Mouse (Mus musculus) retina, postnatal 7 days (tissue): ENCODE measurements around the gene Arf4.
"Not testable (repeated sequence)": the region's sequence is repeated elsewhere in the genome, so short reads cannot be mapped to it uniquely, and the experiment has no call there.

ENCODE experiments used
- DNase-seq: peaks from one replicate; pipeline ENCODE4 v3.0.0-alpha.2; 2012; ENCODE audit warnings: low read depth, low spot score

Gene Arf4

GRCm38 (mm10) chr14:26662488-26662887, 24.6 kb downstream of the Arf4 start:
- no peak for DNase-seq

- DNase-seq = no peak
Measured at GRCm38 (mm10) chr14:26663851-26664250, 26.0 kb downstream of the Arf4 start.

- DNase-seq = no peak
Measured at GRCm38 (mm10) chr14:26667991-26668370, 30.1 kb downstream of the Arf4 start.

- DNase-seq = no peak
Measured at GRCm38 (mm10) chr14:26668371-26669291, 30.8 kb downstream of the Arf4 start.

GRCm38 (mm10) chr14:26669292-26670073, 31.6 kb downstream of the Arf4 start, which contains the start of gene Pde12:
Gene Pde12 (minus strand): TSS chr14:26669883.
- DNase-seq = peak; percentile 92

GRCm38 (mm10) chr14:26670964-26671363, 33.1 kb downstream of the Arf4 start:
- no peak for DNase-seq

GRCm38 (mm10) chr14:26671870-26672615, 34.2 kb downstream of the Arf4 start:
- not testable (repeated sequence) for DNase-seq

GRCm38 (mm10) chr14:26674476-26675169, 36.7 kb downstream of the Arf4 start:
- DNase-seq = not testable (repeated sequence)

GRCm38 (mm10) chr14:26675371-26675770, 37.5 kb downstream of the Arf4 start:
- no peak for DNase-seq

GRCm38 (mm10) chr14:26675791-26676190, 37.9 kb downstream of the Arf4 start:
- DNase-seq = no peak

GRCm38 (mm10) chr14:26690727-26691126, 52.9 kb downstream of the Arf4 start:
- no peak for DNase-seq

- DNase-seq = no peak
Measured at GRCm38 (mm10) chr14:26691363-26691762, 53.5 kb downstream of the Arf4 start.

- no peak for DNase-seq
Measured at GRCm38 (mm10) chr14:26692974-26693373, 55.1 kb downstream of the Arf4 start, which contains the start of gene Dnah12. Gene Dnah12 (plus strand): TSS chr14:26693274.

GRCm38 (mm10) chr14:26697912-26698311, 60.0 kb downstream of the Arf4 start:
- DNase-seq = peak; percentile 5

- DNase-seq = not testable (repeated sequence)
Measured at GRCm38 (mm10) chr14:26705246-26705645, 67.4 kb downstream of the Arf4 start.
